Mouse (Mus musculus) kidney, adult 9 months (tissue): ENCODE measurements around the gene Abhd14a.
"Not testable (repeated sequence)": the region's sequence is repeated elsewhere in the genome, so short reads cannot be mapped to it uniquely, and the experiment has no call there.

Experiments used
- DNase-seq: peaks from one replicate; pipeline ENCODE4 v3.0.0; 2022

The Abhd14a gene

DNA sequence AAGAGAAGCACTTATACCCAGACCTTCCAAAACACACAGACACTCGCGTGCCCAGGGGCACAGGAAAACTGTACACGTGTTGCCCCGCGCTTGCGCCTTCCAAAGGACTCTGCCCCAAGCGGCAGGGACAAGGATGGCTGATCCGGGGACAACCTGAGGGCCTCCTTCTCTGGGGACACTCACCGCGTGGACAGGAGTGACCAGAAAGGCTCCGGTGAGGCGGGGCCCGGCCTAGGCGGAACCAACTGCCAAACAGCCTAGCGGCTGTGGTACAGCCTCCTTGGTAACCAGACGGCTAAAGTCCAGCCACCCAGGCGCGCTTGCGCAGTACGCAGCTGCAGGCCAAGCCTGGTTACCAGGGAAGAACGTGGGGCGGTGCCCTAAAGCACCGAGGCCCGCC is at the start of gene Abhd14a, which contains the start of gene Abhd14b:
Abhd14a (minus strand) TSS at position 331 of the 400 bp plus-strand sequence.
Abhd14b (plus strand) TSS at position 112 of the 400 bp plus-strand sequence.
- DNase-seq, result peak; percentile 98

DNA sequence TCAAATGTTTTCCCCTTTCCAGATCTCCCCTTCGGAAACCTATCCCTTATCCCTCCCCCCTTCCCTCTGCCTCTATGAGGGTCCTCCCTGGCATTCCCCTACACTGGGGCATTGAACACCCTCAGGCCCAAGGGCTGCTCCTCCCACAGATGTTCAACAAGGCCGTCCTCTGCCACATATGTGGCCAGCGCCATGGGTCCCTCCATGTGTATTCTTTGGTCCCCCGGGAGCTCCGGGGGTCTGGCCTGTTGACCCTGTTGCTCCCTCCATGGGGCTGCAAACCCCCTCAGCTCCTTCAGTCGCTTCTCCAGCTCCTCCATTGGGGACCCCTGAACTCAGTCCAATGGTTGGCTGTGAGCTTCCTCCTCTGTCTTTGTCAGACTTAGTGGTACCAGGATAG is 40.1 kb upstream of the Abhd14a start:
- DNase-seq, result not testable (repeated sequence)

DNA sequence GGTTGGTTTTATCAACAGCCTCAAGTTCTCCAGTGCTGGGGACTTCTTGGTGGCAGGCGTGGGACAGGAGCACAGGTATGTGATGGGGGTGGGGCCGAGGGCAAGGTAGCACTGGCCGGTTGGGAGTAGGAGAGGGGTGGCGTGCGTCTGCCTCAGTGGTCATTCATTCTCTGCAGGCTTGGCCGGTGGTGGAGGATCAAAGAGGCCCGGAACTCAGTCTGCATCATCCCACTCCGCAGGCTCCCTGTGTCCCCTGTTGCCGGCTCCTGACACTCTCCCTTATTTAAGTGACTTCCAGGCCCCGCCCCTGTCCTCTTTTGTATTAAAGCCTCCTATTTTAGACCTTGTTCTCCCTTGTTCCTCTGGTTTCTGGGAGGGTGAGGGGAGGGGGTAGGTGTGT is 37.6 kb upstream of the Abhd14a start:
- DNase-seq, result no peak

GRCm38 (mm10) chr9:106483606-106484005 is 36.1 kb upstream of the Abhd14a start:
- DNase-seq, result no peak

DNA sequence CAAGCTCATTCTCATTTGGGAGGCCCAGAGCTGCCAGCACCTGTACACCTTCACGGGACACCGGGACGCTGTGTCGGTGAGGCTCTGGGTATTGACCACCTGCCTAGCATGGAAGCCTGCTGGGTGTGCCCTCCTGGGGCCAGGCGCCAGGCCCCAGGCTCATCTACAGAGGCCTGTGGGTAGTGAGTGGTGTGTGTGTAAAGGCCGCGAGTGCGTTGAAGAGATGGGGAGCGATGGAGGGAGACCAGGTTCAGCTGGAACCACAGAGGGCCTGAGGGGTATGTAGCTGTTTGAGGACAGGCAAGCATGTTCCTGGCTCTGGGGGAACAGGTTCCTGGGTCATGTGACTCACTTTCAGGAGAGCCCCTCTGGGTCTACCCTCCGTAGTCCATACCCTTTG is 35.7 kb upstream of the Abhd14a start:
- DNase-seq, result no peak

- DNase-seq, result no peak
Observed at GRCm38 (mm10) chr9:106482578-106483115, 35.2 kb upstream of the Abhd14a start.

- no peak for DNase-seq
Observed at GRCm38 (mm10) chr9:106481676-106482075, 34.2 kb upstream of the Abhd14a start.

- no peak for DNase-seq
Observed at GRCm38 (mm10) chr9:106481075-106481474, 33.6 kb upstream of the Abhd14a start.

DNA sequence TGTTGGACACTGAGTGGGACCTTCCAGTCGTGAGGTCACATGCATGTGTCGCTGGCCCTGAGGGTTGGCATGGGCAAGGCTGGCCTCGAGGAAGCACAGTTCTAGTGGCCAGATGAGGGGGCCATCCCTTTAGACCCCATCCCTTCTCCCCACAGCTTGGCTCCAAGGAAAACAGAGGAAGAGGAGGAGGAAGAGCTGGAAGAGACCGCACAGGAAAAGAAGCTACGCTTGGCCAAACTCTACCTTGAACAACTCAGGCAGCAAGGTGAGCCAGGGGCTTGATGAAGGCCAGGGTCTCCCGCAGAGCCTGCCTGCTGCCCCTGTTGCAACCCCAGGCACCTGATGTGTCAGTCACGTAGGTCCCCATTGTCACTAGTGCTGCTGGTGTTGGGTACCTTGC is 33.1 kb upstream of the Abhd14a start:
- DNase-seq, result no peak

DNA sequence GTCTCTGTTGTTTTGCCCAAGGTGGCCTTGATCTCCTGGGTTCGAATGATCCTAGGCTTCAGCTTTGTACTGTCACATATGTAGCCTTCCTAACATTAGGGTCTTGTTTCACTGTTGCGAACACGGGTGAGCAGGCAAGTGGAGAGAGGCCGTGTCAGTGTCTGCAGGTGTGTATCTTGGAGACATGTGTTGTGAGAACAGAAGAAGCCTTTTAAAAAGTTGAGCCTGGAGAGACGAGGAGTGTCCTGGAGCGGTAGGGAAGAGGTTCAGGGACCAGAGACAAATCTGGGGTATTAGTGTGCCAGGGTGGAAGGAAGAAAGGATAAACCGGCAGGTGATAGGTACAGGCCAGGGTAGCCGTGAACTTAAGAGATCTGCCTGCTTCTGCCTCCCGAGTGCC is 30.6 kb upstream of the Abhd14a start:
- DNase-seq, result no peak

DNA sequence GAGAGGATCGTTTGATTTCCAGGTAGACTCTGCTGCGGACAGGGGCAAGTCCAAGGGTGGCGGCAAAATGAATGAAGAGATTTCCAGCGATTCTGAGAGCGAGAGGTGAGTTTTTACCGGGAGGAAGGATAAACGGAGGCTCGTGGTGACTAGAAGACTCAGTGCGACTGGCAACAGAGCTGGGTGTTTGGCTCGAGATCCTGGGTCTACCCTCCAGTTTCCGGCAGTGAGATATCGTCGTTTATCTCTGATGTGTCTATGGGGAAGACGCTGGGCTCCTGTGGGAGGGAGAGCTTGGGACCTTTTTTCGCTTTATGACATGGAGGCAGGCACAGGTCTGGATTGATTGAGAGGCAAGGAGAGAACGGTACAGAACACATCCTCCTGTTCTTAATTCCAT is 30.2 kb upstream of the Abhd14a start:
- no peak for DNase-seq

GRCm38 (mm10) chr9:106476924-106477484 is 29.5 kb upstream of the Abhd14a start, which contains the start of gene Parp3:
Parp3 (minus strand) TSS chr9:106476949.
- DNase-seq, result peak; percentile 100

DNA sequence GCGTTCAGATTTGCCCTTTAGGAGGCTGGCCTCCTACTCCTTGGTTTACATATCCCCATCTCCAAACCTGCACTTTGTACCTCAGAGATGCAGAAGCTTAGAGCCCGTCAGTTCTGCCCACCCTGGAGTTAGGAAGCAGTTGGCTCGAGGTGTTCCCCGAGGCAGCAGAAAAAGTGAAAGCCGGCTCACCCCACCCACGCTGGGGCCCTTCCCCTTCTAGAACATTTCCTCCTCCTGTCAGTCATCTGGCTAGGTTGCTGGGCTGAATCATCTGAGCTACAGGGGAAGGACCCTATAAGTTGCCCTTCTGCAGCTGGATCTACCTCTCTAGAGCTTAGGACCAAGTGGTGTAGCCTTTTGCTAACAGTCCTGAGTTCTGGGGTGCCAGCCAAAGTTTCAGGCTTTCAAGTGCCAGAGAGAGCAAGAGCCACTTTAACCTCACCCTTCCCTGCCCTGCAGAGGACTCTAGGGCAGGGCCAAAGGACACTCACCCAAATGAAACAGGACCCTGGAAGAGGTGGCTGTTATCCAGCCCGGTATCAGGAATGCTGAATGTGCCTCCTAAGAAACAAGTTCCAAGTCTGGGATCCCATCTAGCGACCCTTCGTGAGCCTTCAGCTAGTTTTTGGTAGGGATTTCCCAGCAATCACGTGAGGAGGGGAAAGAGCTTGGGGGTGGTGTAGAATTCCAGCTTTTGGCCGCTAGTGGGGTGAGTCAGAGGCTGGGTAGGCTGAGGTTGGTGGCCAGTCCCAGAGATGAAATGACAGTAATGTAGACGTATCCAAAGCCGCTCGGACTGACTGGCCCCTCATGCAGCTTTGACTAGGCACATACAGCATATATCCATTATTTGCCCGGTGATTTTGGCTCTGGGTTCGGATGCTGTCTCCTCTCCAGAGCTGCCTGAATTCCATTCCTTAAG is 28.8 kb upstream of the Abhd14a start:
- DNase-seq, result peak; percentile 89

GRCm38 (mm10) chr9:106475663-106476001 is 28.2 kb upstream of the Abhd14a start, which contains the start of gene Rrp9:
Rrp9 (plus strand) TSS chr9:106475963.
- no peak for DNase-seq

DNA sequence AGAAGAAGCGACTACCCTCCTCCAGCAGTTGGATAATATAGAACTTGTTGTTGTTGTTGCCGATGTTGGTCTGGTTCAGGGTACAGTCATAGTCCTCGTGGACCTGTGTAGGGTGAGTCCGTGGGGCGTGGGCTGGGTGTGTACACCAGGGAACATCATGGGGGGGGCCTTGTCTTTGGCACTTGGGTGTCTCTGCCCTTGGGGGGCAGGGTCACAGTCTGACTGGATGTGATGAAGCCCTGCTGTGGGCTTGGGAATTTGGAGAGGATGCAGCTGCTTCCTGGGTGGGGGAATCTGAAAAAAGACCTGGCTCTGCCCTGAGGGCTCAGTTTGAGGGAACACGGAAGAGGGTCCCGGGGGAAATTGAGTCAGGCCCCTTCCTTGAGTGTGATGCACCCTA is 27.6 kb upstream of the Abhd14a start:
- DNase-seq, result peak; percentile 48

- peak; percentile 79 for DNase-seq
Observed at GRCm38 (mm10) chr9:106474456-106474855, 27.0 kb upstream of the Abhd14a start.

- DNase-seq, result no peak
Observed at GRCm38 (mm10) chr9:106473753-106474105, 26.3 kb upstream of the Abhd14a start.

DNA sequence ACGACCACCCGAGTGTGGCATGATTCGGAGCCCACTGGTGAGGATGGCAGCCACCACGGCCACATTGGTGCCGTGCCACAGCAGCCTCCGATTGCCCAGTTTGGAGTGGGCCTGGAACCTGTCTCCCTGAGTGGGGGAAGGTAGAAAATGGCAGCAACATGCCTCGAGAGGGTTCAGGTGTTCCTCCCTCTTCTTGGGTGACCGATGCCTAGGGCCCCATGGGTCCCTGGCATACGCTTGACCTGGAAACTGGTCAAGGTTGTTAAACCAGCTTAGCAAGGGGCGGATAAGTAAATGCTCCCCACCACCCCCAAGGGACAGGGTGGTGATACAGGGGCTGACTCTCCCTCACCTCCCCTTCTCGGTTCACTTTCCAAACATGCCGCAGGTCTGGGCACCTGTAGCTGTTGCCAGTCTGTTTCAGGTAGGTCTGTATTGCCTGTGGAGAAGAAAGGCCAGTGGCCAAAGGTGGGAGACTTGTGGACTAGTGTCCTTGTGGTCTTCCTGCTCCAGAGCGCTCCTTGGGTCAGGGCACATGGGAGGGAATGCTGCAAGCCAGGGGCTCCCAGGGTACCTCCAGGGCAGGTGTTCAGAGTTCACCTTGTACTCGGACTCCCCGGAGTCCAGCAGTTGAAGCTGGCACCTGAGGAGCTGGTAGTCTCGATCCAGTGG is 25.7 kb upstream of the Abhd14a start:
- DNase-seq, result peak; percentile 86

DNA sequence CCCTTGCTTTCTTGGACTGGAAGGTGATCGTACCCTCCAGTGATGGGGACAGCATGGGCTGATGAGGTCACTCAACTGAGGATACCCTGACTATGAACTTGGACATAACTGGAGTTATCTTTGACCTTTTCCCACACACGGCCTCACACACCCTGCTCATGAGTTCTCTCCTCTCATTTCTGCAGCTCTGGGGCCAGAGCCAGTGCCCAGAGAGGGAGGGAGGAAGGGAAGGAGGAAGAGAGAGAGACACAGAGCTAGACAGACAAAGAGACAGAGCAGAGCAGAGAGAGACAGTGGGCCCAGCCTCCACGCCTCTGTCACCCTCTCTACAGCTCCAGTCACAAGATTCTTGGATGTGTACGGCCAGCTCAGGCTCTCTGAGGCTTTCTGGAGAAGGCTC is 24.8 kb upstream of the Abhd14a start:
- DNase-seq, result peak; percentile 51

- DNase-seq, result peak; percentile 75
Observed at GRCm38 (mm10) chr9:106471892-106472291, 24.4 kb upstream of the Abhd14a start.

DNA sequence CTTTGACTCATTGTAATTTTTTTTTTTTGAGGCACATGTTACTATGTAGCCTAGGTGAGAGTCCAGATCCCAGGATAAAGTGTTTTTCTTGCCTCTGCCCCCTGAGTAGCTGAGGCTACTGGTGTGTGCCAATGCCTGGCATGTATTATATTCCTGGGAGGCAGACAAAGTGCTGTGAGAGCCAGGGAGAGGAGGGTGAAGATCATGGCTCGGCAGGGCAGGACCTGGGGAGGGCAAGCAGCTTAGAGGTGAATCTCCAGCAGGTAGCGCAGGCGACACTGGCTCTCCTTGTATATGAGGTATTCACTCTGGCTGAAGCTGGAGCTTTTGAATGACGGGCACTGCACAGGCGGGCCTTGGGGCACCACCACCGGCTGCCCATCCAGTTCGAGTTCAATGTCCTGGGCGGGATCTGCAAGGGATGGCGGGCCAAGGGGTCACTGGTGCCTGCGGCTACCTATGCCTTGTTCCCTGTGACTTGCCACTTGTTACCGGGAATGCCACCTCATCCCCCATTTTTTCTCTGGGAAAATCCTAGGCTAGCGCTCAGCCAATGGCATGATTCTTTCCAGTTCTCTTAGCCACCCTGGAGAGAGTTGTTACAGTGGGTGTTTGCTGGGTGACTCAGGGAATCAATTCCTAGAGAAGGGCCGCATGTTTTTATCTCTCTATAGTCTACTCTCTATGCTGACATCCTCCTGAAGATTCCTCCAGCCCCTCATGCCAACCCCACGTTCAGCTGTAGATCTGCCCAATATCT is 23.7 kb upstream of the Abhd14a start:
- peak; percentile 65 for DNase-seq

GRCm38 (mm10) chr9:106469776-106470175 is 22.3 kb upstream of the Abhd14a start:
- DNase-seq, result no peak

- DNase-seq, result no peak
Observed at GRCm38 (mm10) chr9:106469317-106469716, 21.8 kb upstream of the Abhd14a start.
